Mouse (Mus musculus) limb, embryonic 11.5 days (tissue): ENCODE measurements around the gene Slc6a16. TPM values are rescaled to one million over a fixed set of nuclear protein-coding genes. Genes with fewer than 3 reads are reported as not detected.

ENCODE experiments used
- ATAC-seq: fragments of 200-750 bp; cut with Nextera tagmentation; 2 replicates; pipeline ENCODE4 v1.8.0; 2017; ENCODE audit warnings: low read depth; ENCODE audit not compliant: insufficient number of reproducible peaks, low FRiP score, low TSS enrichment
- DNase-seq: peaks from one replicate; pipeline ENCODE4 v3.0.0-alpha.2; 2015; ENCODE audit warnings: low spot score
- H3K27ac ChIP-seq: fragments of 300-500 bp; sonication (generic); replicated peaks from 2 replicates; pipeline ENCODE4 v1.5.1; 2014; ENCODE audit warnings: low read depth, mild to moderate bottlenecking, low read length
- H3K27me3 ChIP-seq: fragments of 300-500 bp; sonication (generic); 2 replicates; pipeline ENCODE4 v1.6.1; 2014; ENCODE audit warnings: mild to moderate bottlenecking, low read length, mixed read lengths; ENCODE audit not compliant: control insufficient read depth, insufficient read depth
- H3K36me3 ChIP-seq: fragments of 300-500 bp; sonication (generic); 2 replicates; pipeline ENCODE4 v1.6.1; 2014; ENCODE audit warnings: mild to moderate bottlenecking, low read length, moderate library complexity, mixed read lengths; ENCODE audit not compliant: control insufficient read depth, insufficient read depth
- H3K4me1 ChIP-seq: fragments of 300-500 bp; sonication (generic); 2 replicates; pipeline ENCODE4 v1.6.1; 2014; ENCODE audit warnings: low read length, mixed read lengths; ENCODE audit not compliant: control insufficient read depth, insufficient read depth
- H3K4me2 ChIP-seq: fragments of 300-500 bp; sonication (generic); 2 replicates; pipeline ENCODE4 v1.6.1; 2014; ENCODE audit warnings: low read depth, mild to moderate bottlenecking, moderate library complexity; ENCODE audit not compliant: severe bottlenecking
- H3K4me3 ChIP-seq: fragments of 300-500 bp; sonication (generic); 2 replicates; pipeline ENCODE4 v1.5.1; 2014; ENCODE audit warnings: low read depth, low read length
- H3K9ac ChIP-seq: fragments of 300-500 bp; sonication (generic); 2 replicates; pipeline ENCODE4 v1.6.1; 2014; ENCODE audit warnings: mild to moderate bottlenecking, low read length
- H3K9me3 ChIP-seq: fragments of 300-500 bp; sonication (generic); 2 replicates; pipeline ENCODE4 v1.6.1; 2016; ENCODE audit warnings: low read length; ENCODE audit not compliant: control insufficient read depth
- WGBS: fragments of 180-500 bp; shearing (Covaris S2); extraction: QIAGEN DNeasy Blood & Tissue Kit; methylation state at CpG from one replicate; pipeline ENCODE4 v1.1.7; 2014; 5-methylcytosine and 5-hydroxymethylcytosine counted together
- polyA plus RNA-seq: library from polyadenylated mRNA; unstranded; fragments of >200 nt; fragmentation: Nextera tagmentation; extraction: Ambion mirVana; gene quantifications from 2 replicates; pipeline ENCODE4 v1.2.1, GENCODE M21; 2014

The Slc6a16 gene
- polyA plus RNA-seq, 1 experiment from 2014 or later, result 0.36 TPM

- Histone ChIP-seq H3K4me1 (peaks cover 4% of the 10 kb centered on the region; the same call in 1 of the 2 replicates), H3K27ac (no peak within 1 kb of the TSS), H3K36me3 (no peaks in the 10 kb centered on the region), H3K9me3 (no peaks in the 10 kb centered on the region; the same call in 1 of the 2 replicates), H3K4me3 (no peak within 1 kb of the TSS), H3K9ac (no peak within 1 kb of the TSS), H3K4me2 (peak within 1 kb of the TSS; percentile 18; the same call in 1 of the 2 replicates), H3K27me3 (peaks cover 27% of the 10 kb centered on the region)
- ATAC-seq, result no peak
- DNase-seq, result no peak
- 4% methylated on average over 17 of the region's 17 CpGs for WGBS
These were observed 29.0 kb upstream of the Slc6a16 start, which contains the start of gene Dkkl1 for GRCm38 (mm10) chr7:45211851-45212251. Gene Dkkl1 (minus strand): TSS chr7:45212147.

DNA sequence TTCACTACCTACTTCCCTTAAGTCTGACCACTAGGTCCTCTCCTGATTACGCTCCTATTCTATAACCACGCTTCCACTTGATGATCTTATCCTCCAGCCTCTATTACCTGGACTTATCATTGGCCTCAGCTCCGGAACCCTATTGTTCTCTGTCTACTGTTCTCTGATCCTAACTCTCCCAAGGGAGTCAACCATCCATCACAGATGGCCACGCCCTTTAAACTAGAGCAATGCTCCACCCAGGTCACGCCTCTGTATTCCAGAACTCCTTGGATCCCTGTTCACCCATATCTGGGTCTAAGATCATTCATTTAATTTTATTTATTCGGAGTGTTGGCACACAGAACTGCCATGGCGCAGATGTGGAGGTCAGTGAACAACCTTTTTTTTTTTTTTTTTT, 28.5 kb upstream of the Slc6a16 start:
- 69% methylated on average over 7 of the region's 7 CpGs for WGBS
- ATAC-seq (no peak), DNase-seq (no peak)
- Histone ChIP-seq H3K9ac (no peak overlapping the region), H3K27me3 (peaks cover 27% of the 10 kb centered on the region), H3K27ac (no peak overlapping the region), H3K4me1 (peaks cover 9% of the 10 kb centered on the region), H3K36me3 (peaks cover 2% of the 10 kb centered on the region; the same call in 1 of the 2 replicates), H3K4me2 (no peak overlapping the region), H3K9me3 (no peaks in the 10 kb centered on the region; the same call in 1 of the 2 replicates), H3K4me3 (no peak overlapping the region)

GRCm38 (mm10) chr7:45213708-45214107, 27.2 kb upstream of the Slc6a16 start:
- ATAC-seq, result no peak
- no peak for DNase-seq
- WGBS, result 49% methylated on average over 5 of the region's 5 CpGs
- Histone ChIP-seq H3K4me2 (no peak overlapping the region), H3K9ac (no peak overlapping the region), H3K27me3 (peaks cover 27% of the 10 kb centered on the region), H3K4me3 (no peak overlapping the region), H3K9me3 (no peaks in the 10 kb centered on the region), H3K36me3 (peaks cover 9% of the 10 kb centered on the region), H3K4me1 (peaks cover 21% of the 10 kb centered on the region), H3K27ac (no peak overlapping the region)

- peaks cover 28% of the 10 kb centered on the region for H3K36me3 ChIP-seq
- H3K27ac ChIP-seq, result peak within 1 kb of the TSS; percentile 96
- ATAC-seq (peak; percentile 58), DNase-seq (peak; percentile 89)
- peak within 1 kb of the TSS; percentile 93 for H3K4me2 ChIP-seq
- peak within 1 kb of the TSS; percentile 100 for H3K9ac ChIP-seq
- H3K4me3 ChIP-seq, result peak within 1 kb of the TSS; percentile 69
- under 1% methylated on average over 53 of the region's 55 CpGs for WGBS
- no peaks in the 10 kb centered on the region for H3K9me3 ChIP-seq
- H3K4me1 ChIP-seq, result peaks cover 21% of the 10 kb centered on the region
- peaks cover 16% of the 10 kb centered on the region for H3K27me3 ChIP-seq
These were observed 25.0 kb upstream of the Slc6a16 start, which contains the start of gene Tead2 for GRCm38 (mm10) chr7:45215673-45216441. Gene Tead2 (plus strand): TSS chr7:45215753.

- Histone ChIP-seq H3K4me3 (peak overlapping the region; percentile 69), H3K27me3 (peaks cover 9% of the 10 kb centered on the region), H3K4me2 (peak overlapping the region; percentile 93), H3K9ac (peak overlapping the region; percentile 100), H3K36me3 (peaks cover 31% of the 10 kb centered on the region), H3K27ac (peak overlapping the region; percentile 96), H3K4me1 (peaks cover 21% of the 10 kb centered on the region), H3K9me3 (no peaks in the 10 kb centered on the region)
- peak; percentile 78 for ATAC-seq
- WGBS, result under 1% methylated on average over 13 of the region's 13 CpGs
- DNase-seq, result peak; percentile 96
These were observed 24.3 kb upstream of the Slc6a16 start for GRCm38 (mm10) chr7:45216442-45217183.

DNA sequence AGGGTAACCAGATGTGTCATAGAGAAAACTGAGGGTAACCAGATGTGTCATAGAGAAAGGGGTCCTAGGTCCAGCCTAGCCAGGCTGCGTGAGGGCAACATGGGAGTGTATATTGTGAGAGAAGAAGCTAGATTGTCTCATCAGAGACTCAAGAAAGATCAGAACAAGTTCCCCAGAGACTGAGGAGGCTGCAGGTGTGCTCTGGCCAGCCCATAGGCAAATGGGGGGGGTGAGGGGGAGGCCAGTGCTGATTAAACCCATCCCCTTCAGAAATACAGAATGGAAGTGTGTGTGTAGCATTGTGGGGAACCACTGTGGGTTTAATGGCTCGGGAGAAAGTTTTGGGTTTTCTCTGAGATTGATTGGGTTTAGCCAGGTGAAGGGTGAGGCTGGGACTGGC, 19.2 kb upstream of the Slc6a16 start:
- Histone ChIP-seq H3K27me3 (no peaks in the 10 kb centered on the region), H3K4me3 (no peak overlapping the region), H3K9ac (no peak overlapping the region), H3K4me2 (no peak overlapping the region), H3K9me3 (no peaks in the 10 kb centered on the region), H3K4me1 (peaks cover 17% of the 10 kb centered on the region), H3K36me3 (peaks cover 61% of the 10 kb centered on the region), H3K27ac (no peak overlapping the region)
- no peak for ATAC-seq
- WGBS, result 89% methylated on average over 2 of the region's 2 CpGs
- no peak for DNase-seq

GRCm38 (mm10) chr7:45224826-45225225, 16.1 kb upstream of the Slc6a16 start:
- H3K27ac ChIP-seq, result no peak overlapping the region
- ATAC-seq (no peak), DNase-seq (no peak)
- H3K9ac ChIP-seq, result no peak overlapping the region
- H3K4me2 ChIP-seq, result no peak overlapping the region
- H3K4me3 ChIP-seq, result no peak overlapping the region
- no peaks in the 10 kb centered on the region for H3K9me3 ChIP-seq
- WGBS, result 93% methylated on average over 7 of the region's 7 CpGs
- H3K27me3 ChIP-seq, result no peaks in the 10 kb centered on the region
- peaks cover 69% of the 10 kb centered on the region for H3K36me3 ChIP-seq
- no peaks in the 10 kb centered on the region for H3K4me1 ChIP-seq

DNA sequence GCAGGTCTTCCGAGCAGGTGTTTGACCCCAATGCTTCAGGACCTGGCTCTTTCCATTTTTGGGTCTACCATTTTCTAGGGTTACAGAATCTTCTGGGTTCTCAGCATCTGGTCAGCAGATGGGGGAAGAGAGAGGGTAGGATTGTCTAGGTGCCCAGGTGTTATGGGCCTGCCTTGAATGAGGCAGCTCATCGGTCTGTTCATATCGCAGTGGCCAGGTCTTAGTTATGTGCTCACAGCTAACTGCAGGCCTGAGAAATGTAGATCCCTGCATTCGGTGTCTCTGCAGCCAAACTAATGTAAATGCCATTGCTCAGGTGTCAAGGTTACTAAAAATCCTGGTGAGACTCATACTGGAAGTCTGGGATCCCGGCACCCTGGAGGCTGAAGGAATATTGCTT, 14.5 kb upstream of the Slc6a16 start:
- H3K9me3 ChIP-seq, result no peaks in the 10 kb centered on the region
- H3K27me3 ChIP-seq, result no peaks in the 10 kb centered on the region
- no peak overlapping the region for H3K27ac ChIP-seq
- H3K4me1 ChIP-seq, result no peaks in the 10 kb centered on the region
- no peak for ATAC-seq
- no peak overlapping the region for H3K4me2 ChIP-seq
- no peak for DNase-seq
- 95% methylated on average over 5 of the region's 5 CpGs for WGBS
- no peak overlapping the region for H3K4me3 ChIP-seq
- peaks cover 64% of the 10 kb centered on the region for H3K36me3 ChIP-seq
- no peak overlapping the region for H3K9ac ChIP-seq
